ENCODE assay signal across 14 mouse cellular contexts in the genomic region with DNA sequence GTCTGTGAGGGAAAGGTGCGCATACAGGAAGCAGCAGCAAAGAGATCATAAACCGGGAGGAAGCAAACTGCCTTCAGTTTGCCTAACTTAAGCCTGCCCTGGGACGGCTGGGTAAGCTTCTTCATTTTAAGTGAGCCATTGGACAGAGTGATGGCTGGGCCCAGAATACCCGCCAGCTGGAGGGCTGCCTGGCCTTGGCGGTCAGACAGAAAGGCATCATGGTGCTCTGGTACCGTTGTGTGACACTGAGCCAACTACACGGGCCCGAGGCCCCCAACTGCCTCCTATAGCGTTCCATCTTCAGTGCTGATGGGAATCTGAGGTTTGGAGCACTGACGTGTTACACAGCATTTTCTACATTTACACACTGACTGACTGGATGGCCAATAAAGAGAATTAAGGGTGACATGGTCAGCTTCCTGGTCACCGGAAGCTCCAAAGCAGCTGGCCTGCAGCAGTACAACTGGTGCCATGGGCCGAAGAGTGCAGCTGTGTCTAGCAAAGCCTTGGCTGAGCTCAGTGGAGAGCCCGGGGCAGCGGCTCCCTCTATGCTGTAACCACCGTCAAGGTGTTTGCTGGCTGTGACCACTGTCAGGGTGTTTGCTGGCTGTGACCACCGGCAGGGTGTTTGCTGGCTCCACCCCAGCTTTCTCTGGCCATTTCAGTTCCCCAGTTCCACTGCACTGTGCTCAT. TPM values are rescaled to one million over a fixed set of nuclear protein-coding genes. Genes with fewer than 3 reads are reported as not detected.
DNase-seq lines count a peak whose midpoint lies in the region; ATAC-seq lines count a peak whose summit lies in the region.
"Had no signal": no experiment of that assay in that cellular context is flagged by ENCODE, and none has a peak within 500 bp of the region (broad histone marks: within the 10 kb centered on the region; RNA-seq: fewer than 3 reads in every experiment).

No protein-coding gene starts in this region.

- H3K4me1 ChIP-seq in hindbrain, embryonic 16.5 days (ENCODE audit: control insufficient read depth, insufficient read depth, low read depth, low read length) = peaks cover 6% of the 10 kb centered on the region; the same call in 1 of the 2 replicates
- peaks cover 14% of the 10 kb centered on the region for H3K4me1 ChIP-seq in hindbrain, embryonic 13.5 days (replicated peaks)

- WGBS in hindbrain, embryonic 16.5 days = 86% methylated on average over 16 of the region's 16 CpGs
- 91% methylated on average over 16 of the region's 16 CpGs for WGBS in hindbrain, embryonic 13.5 days

- H3K4me2 ChIP-seq in hindbrain, embryonic 16.5 days (ENCODE audit: low read length) = no peak overlapping the region
- H3K4me2 ChIP-seq in hindbrain, embryonic 13.5 days = no peak overlapping the region
- H3K4me2 ChIP-seq: neural tube, embryonic 15.5 days had no signal

- intact Hi-C loops in gastrocnemius, postnatal 14 days (cut with DNase I; ENCODE audit: low total_unique reads) = no loop called here
- intact Hi-C loops in left cerebral cortex, postnatal 10 days (cut with DNase I) = no loop called here

- H3K27me3 ChIP-seq in hindbrain, embryonic 16.5 days (replicated peaks; ENCODE audit: control insufficient read depth, insufficient read depth, low read length) = no peaks in the 10 kb centered on the region
- H3K27me3 ChIP-seq in hindbrain, embryonic 13.5 days = no peaks in the 10 kb centered on the region
- H3K27me3 ChIP-seq: CH12.LX; neural tube, embryonic 15.5 days had no signal

- no peak overlapping the region for H3K9ac ChIP-seq in hindbrain, embryonic 16.5 days (ENCODE audit: low read depth, low read length)
- H3K9ac ChIP-seq in hindbrain, embryonic 13.5 days = no peak overlapping the region
- H3K9ac ChIP-seq: neural tube, embryonic 15.5 days had no signal

- H3K9me3 ChIP-seq in hindbrain, embryonic 16.5 days (ENCODE audit: control insufficient read depth, low read length) = no peaks in the 10 kb centered on the region
- H3K9me3 ChIP-seq in hindbrain, embryonic 13.5 days = no peaks in the 10 kb centered on the region
- H3K9me3 ChIP-seq: neural tube, embryonic 15.5 days had no signal

- ATAC-seq in hindbrain, embryonic 16.5 days = 0 out of 2 replicates have a peak, but pooled peaks have one; percentile 38
- ATAC-seq in hindbrain, embryonic 13.5 days (ENCODE audit: low FRiP score) = no peak

- no peak overlapping the region for H3K4me3 ChIP-seq in hindbrain, embryonic 16.5 days (ENCODE audit: low read length)
- H3K4me3 ChIP-seq in hindbrain, embryonic 13.5 days = no peak overlapping the region
- H3K4me3 ChIP-seq: neural tube, embryonic 15.5 days had no signal

- H3K36me3 ChIP-seq in hindbrain, embryonic 16.5 days (ENCODE audit: control insufficient read depth, insufficient read depth, low read length) = peaks cover 43% of the 10 kb centered on the region
- H3K36me3 ChIP-seq in hindbrain, embryonic 13.5 days = peaks cover 60% of the 10 kb centered on the region

- DNase-seq in cerebellum, adult 11 months = peak; percentile 72
- peak; percentile 80 for DNase-seq in cerebellum, adult 9-11 months
- DNase-seq in gastrocnemius, postnatal 14 days = peak; percentile 60
- DNase-seq in left cerebral cortex, postnatal 10 days (ENCODE audit: extremely low spot score in 1 of 2, low spot score in 2 of 2) = no peak
- no peak for DNase-seq in embryo, embryonic 10.5 days (ENCODE audit: low spot score)
- DNase-seq: adrenal gland, postnatal 14 days; lung, adult 2 months; right cerebral cortex, postnatal 25 days; thymus, postnatal 25 days had no signal

- H3K27ac ChIP-seq in hindbrain, embryonic 16.5 days (ENCODE audit: low read depth, low read length) = no peak overlapping the region
- H3K27ac ChIP-seq in hindbrain, embryonic 13.5 days = no peak overlapping the region
- H3K27ac ChIP-seq: kidney, postnatal 0 days; neural tube, embryonic 15.5 days had no signal

RNA-seq across cellular contexts. Expression of gene Blm, which starts 54.3 kb away (rescaled TPM):
- 7.3 and 9.6 TPM in 2 replicates for polyA plus RNA-seq in hindbrain, embryonic 16.5 days (2015; fragmentation: Nextera tagmentation; extraction: Ambion mirVana)
- 11.3 and 13.5 TPM in 2 replicates for polyA plus RNA-seq in hindbrain, embryonic 13.5 days (2015; fragmentation: Nextera tagmentation; extraction: Ambion mirVana)
- total RNA-seq in gastrocnemius, postnatal 14 days (2021) = 1 to 10 TPM; 1.9 to 3.7 TPM
- total RNA-seq in left cerebral cortex, postnatal 10 days (2021) = 1 to 10 TPM; 6.5 to 7.6 TPM

Comparison
In these comparisons a context has a peak if more than half of its experiments do, and no peak if none do; other contexts are left out.
1. DNase-seq: peak in cerebellum, adult 11 months (single experiment), cerebellum, adult 9-11 months (single experiment) and gastrocnemius, postnatal 14 days (single experiment); none in left cerebral cortex, postnatal 10 days (0 of 2) and embryo, embryonic 10.5 days (single experiment).